Mouse (Mus musculus) C2C12 (cell line): ENCODE data around the gene Hnrnpa3. TPM values are rescaled to one million over a fixed set of nuclear protein-coding genes. Genes with fewer than 3 reads are reported as not detected.
A peak's percentile ranks its signal among the peaks of the same experiment; 100 is the strongest.

Experiments used
- H3K27me3 ChIP-seq: one replicate; pipeline ENCODE4 v1.6.1; 2011; ENCODE audit not compliant: control insufficient read depth, insufficient read depth, insufficient read length
- H3K36me3 ChIP-seq: one replicate; pipeline ENCODE4 v1.6.1; 2011; ENCODE audit not compliant: control insufficient read depth, insufficient read depth
- H3K4me3 ChIP-seq: one replicate; pipeline ENCODE4 v1.5.1; 2011; ENCODE audit warnings: mild to moderate bottlenecking, control low read depth; ENCODE audit not compliant: poor library complexity, insufficient read depth, severe bottlenecking
- H3K79me2 ChIP-seq: one replicate; pipeline ENCODE4 v1.6.1; 2011; ENCODE audit not compliant: control insufficient read depth, insufficient read depth
- H3K79me3 ChIP-seq: one replicate; pipeline ENCODE4 v1.6.1; 2011; ENCODE audit warnings: low read depth, control low read depth
- H3ac ChIP-seq: one replicate; pipeline ENCODE3; 2011; ENCODE audit warnings: low read depth; ENCODE audit not compliant: control insufficient read depth, insufficient read length
- CEBPB ChIP-seq: IDR thresholded peaks from one replicate; pipeline ENCODE4 v1.6.1; 2011; ENCODE audit warnings: low read depth, mild to moderate bottlenecking, control low read depth, moderate library complexity
- CTCF ChIP-seq: IDR thresholded peaks from one replicate; pipeline ENCODE4 v1.5.1; 2011; ENCODE audit not compliant: control insufficient read depth, insufficient read depth, insufficient read length
- FOSL1 ChIP-seq: IDR thresholded peaks from one replicate; pipeline ENCODE4 v1.8.0; 2011; ENCODE audit warnings: mild to moderate bottlenecking, low read length; ENCODE audit not compliant: poor library complexity, insufficient read depth, severe bottlenecking
- MAX ChIP-seq: IDR thresholded peaks from one replicate; pipeline ENCODE4 v1.6.1; 2011; ENCODE audit warnings: mild to moderate bottlenecking, control low read depth
- MYOD1 ChIP-seq: IDR thresholded peaks from one replicate; pipeline ENCODE4 v1.6.1; 2011; ENCODE audit warnings: low read depth; ENCODE audit not compliant: control insufficient read depth, insufficient read length
- MYOG ChIP-seq: IDR thresholded peaks from one replicate; pipeline ENCODE4 v1.6.1; 2011; ENCODE audit not compliant: control insufficient read depth, insufficient read length; ENCODE audit errors: extremely low read depth
- USF1 ChIP-seq: IDR thresholded peaks from one replicate; pipeline ENCODE4 v1.6.1; 2011; ENCODE audit warnings: low read depth, mild to moderate bottlenecking, control low read depth, moderate library complexity
- polyA plus RNA-seq: library from polyadenylated mRNA; unstranded; fragments of >200 nt; fragmentation: generic; extraction: Trizol; gene quantifications from one replicate; pipeline ENCODE4 v1.2.1, GENCODE M21; 2012; ENCODE audit warnings: missing spikeins

The Hnrnpa3 gene
- polyA plus RNA-seq, 1 experiment = 341 TPM

DNA sequence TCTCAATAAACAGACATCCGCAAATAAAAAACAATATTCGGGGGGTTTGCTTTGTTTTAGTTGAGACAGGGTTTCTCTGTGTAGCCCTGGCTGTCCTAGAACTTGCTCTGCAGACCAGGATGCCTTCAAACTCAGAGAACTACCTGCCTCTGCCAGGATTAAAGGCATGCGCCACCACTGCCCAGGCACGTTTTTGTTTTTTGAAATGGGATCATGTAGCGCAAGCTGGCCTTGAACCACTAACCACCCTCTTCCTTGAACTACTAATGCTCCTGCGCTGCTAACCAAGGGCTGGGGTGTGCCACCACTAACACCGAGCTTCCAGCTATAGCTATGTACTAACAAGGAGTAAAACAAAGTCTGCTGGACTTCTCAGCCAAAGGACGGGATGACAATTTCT lies 20.9 kb downstream of the Hnrnpa3 start:
- Histone ChIP-seq H3K4me3 (no peak overlapping the region), H3ac (no peak overlapping the region), H3K36me3 (peaks cover 57% of the 10 kb centered on the region), H3K27me3 (no peaks in the 10 kb centered on the region), H3K79me3 (peaks cover 46% of the 10 kb centered on the region), H3K79me2 (peaks cover 62% of the 10 kb centered on the region)
- TF ChIP-seq MAX = no peak
- TF ChIP-seq MYOD1 = no peak
- TF ChIP-seq FOSL1 = no peak
- TF ChIP-seq CEBPB = no peak
- no peak for TF ChIP-seq MYOG
- TF ChIP-seq USF1 = no peak
- TF ChIP-seq CTCF = no peak

DNA sequence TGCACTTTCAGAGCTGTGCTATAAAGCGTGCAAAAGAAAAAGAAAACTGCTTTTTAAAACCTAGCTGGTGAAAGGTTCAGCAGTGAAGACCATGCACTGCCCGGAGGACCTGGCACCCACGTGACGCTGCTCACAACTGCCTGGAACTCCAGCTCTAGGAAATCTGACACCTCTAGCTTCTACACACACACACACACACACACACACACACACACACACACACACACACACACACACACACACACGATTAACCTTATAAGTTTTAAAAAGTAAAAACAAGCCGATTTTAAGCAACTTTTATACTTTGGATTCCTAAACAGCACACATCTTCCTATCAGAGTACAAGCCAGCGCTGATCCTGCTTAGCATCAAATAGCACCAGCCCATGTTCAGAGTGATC lies 22.4 kb downstream of the Hnrnpa3 start:
- no peak overlapping the region for H3ac ChIP-seq
- peaks cover 58% of the 10 kb centered on the region for H3K79me3 ChIP-seq
- no peak overlapping the region for H3K4me3 ChIP-seq
- H3K79me2 ChIP-seq = peaks cover 75% of the 10 kb centered on the region
- H3K36me3 ChIP-seq = peaks cover 42% of the 10 kb centered on the region
- TF ChIP-seq FOSL1 = no peak
- peak; percentile 40 for TF ChIP-seq USF1
- no peaks in the 10 kb centered on the region for H3K27me3 ChIP-seq

DNA sequence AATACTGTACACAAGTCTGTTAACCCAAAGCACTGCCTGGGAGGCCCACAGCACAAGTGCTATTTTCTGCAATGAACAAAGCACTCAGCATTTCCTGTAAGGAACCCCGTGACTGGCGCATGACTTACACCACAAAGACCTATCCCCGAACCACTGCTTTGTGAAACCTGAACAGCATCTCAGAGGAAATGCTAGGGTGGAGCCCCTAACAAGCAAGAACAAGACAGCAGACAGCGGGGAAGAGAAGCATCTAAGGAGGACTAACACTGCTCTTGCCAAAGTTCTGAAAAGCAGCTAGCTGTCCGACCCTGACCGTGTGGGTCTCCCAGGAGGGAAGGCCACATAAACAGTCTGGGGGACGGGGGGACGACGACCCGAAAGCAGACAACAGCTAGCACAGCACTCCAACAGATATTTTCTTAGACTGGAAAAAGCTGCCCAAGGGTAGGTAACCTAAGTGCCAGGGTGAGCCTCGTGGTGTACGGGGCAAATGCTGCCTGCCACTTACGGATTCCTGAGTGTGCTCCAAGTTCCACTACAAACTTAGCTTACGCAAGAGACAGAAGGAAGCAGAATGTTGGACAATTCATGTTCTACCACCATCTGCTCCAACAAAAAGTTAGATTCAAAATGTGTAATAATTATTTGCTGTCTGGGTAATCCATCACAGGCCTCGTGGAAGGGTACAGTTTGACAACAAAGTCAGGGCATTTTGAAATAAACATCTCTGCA lies 24.1 kb downstream of the Hnrnpa3 start:
- peaks cover 28% of the 10 kb centered on the region for H3K36me3 ChIP-seq
- no peaks in the 10 kb centered on the region for H3K27me3 ChIP-seq
- peaks cover 75% of the 10 kb centered on the region for H3K79me3 ChIP-seq
- TF ChIP-seq USF1 (peak; percentile 58), MYOG (no peak), CTCF (no peak), MYOD1 (no peak), MAX (no peak), FOSL1 (no peak), CEBPB (peak; percentile 69)
- peak overlapping the region; percentile 58 for H3ac ChIP-seq
- peaks cover 92% of the 10 kb centered on the region for H3K79me2 ChIP-seq
- no peak overlapping the region for H3K4me3 ChIP-seq

DNA sequence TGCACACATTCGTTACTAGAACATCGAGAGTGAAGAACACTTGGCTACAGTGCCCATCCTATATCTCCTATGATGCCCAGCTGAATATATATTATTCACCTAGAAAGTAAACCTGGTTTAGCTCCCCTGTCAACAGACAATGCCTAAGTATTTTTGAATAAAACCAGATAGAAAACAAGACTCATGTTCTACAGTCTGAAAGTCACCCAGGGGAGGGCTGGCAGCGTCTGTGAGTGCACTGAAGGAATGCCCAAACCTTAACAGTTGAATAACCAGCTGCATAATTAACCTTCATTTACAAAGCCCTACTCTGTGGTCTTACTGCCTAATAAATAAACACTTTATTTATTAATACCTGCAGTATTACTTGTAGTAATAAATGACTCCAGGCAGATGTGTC lies 25.5 kb downstream of the Hnrnpa3 start:
- Histone ChIP-seq H3K36me3 (peaks cover 15% of the 10 kb centered on the region), H3K27me3 (no peaks in the 10 kb centered on the region), H3K4me3 (no peak overlapping the region)

DNA sequence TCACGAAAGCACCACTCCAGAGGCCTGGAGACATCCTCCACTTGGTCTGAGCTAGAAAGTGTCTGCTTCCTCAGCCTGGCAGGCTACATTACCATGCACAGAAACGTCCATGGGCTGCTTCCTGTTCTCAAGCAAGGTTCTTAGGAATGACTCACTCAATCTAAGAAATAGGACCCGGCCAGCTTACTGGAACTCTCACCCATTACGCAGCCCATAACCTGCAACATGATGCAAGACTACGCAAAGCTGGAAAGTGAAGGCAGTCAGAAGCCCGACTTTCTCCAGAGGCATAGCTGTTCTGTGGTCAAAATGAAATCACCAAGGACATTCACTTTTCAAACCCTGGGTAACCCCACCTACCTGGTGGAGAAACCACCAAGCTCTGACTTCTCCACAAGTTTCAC lies 26.4 kb downstream of the Hnrnpa3 start:
- no peak overlapping the region for H3K4me3 ChIP-seq

More for the DNA sequence above, 25.5 kb downstream of the Hnrnpa3 start:
- peaks cover 99% of the 10 kb centered on the region for H3K79me2 ChIP-seq
- H3K79me3 ChIP-seq = peaks cover 85% of the 10 kb centered on the region
- no peak for TF ChIP-seq FOSL1
- TF ChIP-seq CEBPB = no peak
- TF ChIP-seq MYOD1 = no peak
- TF ChIP-seq CTCF = no peak
- no peak for TF ChIP-seq MAX
- TF ChIP-seq MYOG = no peak
- no peak for TF ChIP-seq USF1
- no peak overlapping the region for H3ac ChIP-seq

DNA sequence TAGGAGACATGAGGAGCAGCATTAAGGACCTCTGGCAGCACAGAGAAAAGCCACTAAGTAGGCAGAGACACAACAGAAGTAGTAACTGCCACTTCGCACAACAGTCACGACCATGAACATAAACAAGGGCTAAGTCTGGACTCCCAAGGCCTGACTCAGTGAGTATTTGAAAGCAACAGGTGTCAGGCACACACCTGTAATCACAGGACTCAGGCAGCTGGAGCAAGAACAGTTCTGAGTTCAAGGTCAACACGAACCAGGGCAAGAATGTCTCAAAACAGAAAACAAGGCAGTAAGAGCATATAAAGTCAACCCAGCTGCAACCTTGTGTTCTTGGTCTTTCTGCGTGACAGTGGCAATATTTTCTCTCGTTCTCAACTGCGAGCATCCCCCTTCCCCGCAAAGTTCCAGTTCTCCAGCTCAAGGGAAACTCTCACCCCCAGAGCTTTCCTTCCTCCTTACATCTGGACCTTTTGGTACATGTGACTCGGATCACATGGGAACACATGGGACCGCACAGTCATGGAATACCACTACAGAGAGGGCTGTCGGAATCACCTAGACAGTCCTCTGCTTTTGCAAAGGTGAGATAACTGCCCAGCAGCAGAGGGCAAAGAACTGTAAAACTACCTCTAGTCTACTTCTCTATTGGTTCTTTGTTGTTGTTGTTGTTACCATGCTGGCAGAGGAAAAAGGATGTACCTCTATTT lies 28.1 kb downstream of the Hnrnpa3 start:
- TF ChIP-seq MYOD1 = no peak
- TF ChIP-seq FOSL1 = no peak
- no peak for TF ChIP-seq MYOG
- no peak for TF ChIP-seq USF1
- no peak for TF ChIP-seq CEBPB
- no peak for TF ChIP-seq MAX
- no peak for TF ChIP-seq CTCF

More for the DNA sequence above, 26.4 kb downstream of the Hnrnpa3 start:
- no peaks in the 10 kb centered on the region for H3K27me3 ChIP-seq
- peaks cover 86% of the 10 kb centered on the region for H3K79me3 ChIP-seq
- TF ChIP-seq MAX (peak; percentile 59), CTCF (no peak), CEBPB (peak; percentile 97), MYOD1 (no peak)
- H3K36me3 ChIP-seq = peaks cover 7% of the 10 kb centered on the region
- H3K79me2 ChIP-seq = peaks cover 99% of the 10 kb centered on the region
- H3ac ChIP-seq = no peak overlapping the region

More for the DNA sequence above, 28.1 kb downstream of the Hnrnpa3 start:
- Histone ChIP-seq H3K79me2 (peaks cover 99% of the 10 kb centered on the region), H3K4me3 (no peak overlapping the region), H3K27me3 (no peaks in the 10 kb centered on the region), H3K79me3 (peaks cover 91% of the 10 kb centered on the region), H3ac (no peak overlapping the region), H3K36me3 (peaks cover 15% of the 10 kb centered on the region)
